Mouse (Mus musculus) lung, postnatal 36 days (tissue): ENCODE data around the gene Serinc3.
A peak's percentile ranks its signal among the peaks of the same experiment; 100 is the strongest.

Source experiments
- DNase-seq: peaks from one replicate; pipeline ENCODE4 v3.0.0; 2022; ENCODE audit warnings: mixed read lengths

Gene Serinc3

GRCm38 (mm10) chr2:163617874-163618273, 27.1 kb downstream of the Serinc3 start:
- DNase-seq: no peak

- no peak for DNase-seq
These were observed 27.6 kb downstream of the Serinc3 start for GRCm38 (mm10) chr2:163617232-163617863.

GRCm38 (mm10) chr2:163616652-163617227, 28.2 kb downstream of the Serinc3 start:
- DNase-seq: no peak

GRCm38 (mm10) chr2:163615906-163616651, 28.9 kb downstream of the Serinc3 start:
- DNase-seq: no peak

GRCm38 (mm10) chr2:163615401-163615800, 29.5 kb downstream of the Serinc3 start:
- no peak for DNase-seq

GRCm38 (mm10) chr2:163613990-163614389, 30.9 kb downstream of the Serinc3 start:
- DNase-seq: no peak

- no peak for DNase-seq
These were observed 31.7 kb downstream of the Serinc3 start for GRCm38 (mm10) chr2:163613206-163613605.

GRCm38 (mm10) chr2:163611176-163611575, 33.8 kb downstream of the Serinc3 start:
- no peak for DNase-seq

- no peak for DNase-seq
These were observed 35.5 kb downstream of the Serinc3 start for GRCm38 (mm10) chr2:163609281-163609975.

- no peak for DNase-seq
These were observed 36.9 kb downstream of the Serinc3 start for GRCm38 (mm10) chr2:163608008-163608407.

GRCm38 (mm10) chr2:163606161-163606560, 38.8 kb downstream of the Serinc3 start:
- DNase-seq: no peak

GRCm38 (mm10) chr2:163602101-163602971, 42.6 kb downstream of the Serinc3 start, which contains the start of gene Ttpal:
TSS of gene Ttpal (plus strand) at chr2:163602314.
- DNase-seq: peak; percentile 94

- DNase-seq: no peak
These were observed 43.2 kb downstream of the Serinc3 start for GRCm38 (mm10) chr2:163601712-163602100.

GRCm38 (mm10) chr2:163601066-163601465, 43.9 kb downstream of the Serinc3 start:
- no peak for DNase-seq

GRCm38 (mm10) chr2:163599226-163599625, 45.7 kb downstream of the Serinc3 start:
- DNase-seq: peak; percentile 85

GRCm38 (mm10) chr2:163597661-163598060, 47.3 kb downstream of the Serinc3 start:
- DNase-seq: peak; percentile 89

GRCm38 (mm10) chr2:163596873-163597155, 48.1 kb downstream of the Serinc3 start:
- DNase-seq: no peak

GRCm38 (mm10) chr2:163596057-163596872, 48.7 kb downstream of the Serinc3 start:
- peak; percentile 94 for DNase-seq

- peak; percentile 86 for DNase-seq
These were observed 49.8 kb downstream of the Serinc3 start for GRCm38 (mm10) chr2:163595119-163595518.

GRCm38 (mm10) chr2:163593636-163594282, 51.2 kb downstream of the Serinc3 start:
- DNase-seq: no peak

GRCm38 (mm10) chr2:163592084-163592483, 52.8 kb downstream of the Serinc3 start:
- peak; percentile 59 for DNase-seq
